Mouse (Mus musculus): Measurements from ENCODE around the gene Ssrp1. TPM values are rescaled to one million over a fixed set of nuclear protein-coding genes. Genes with fewer than 3 reads are reported as not detected.

The Ssrp1 gene
- polyA plus RNA-seq, 1 experiment, result 47.2 TPM

GRCm38 (mm10) chr2:85004341-85004740, 32.7 kb upstream of the Ssrp1 start:
- Histone ChIP-seq H3K36me3 (ENCODE audit: control insufficient read depth, insufficient read depth, low read length) (no peaks in the 10 kb centered on the region), H3K4me3 (ENCODE audit: low read depth, low read length) (no peak overlapping the region), H3K27me3 (ENCODE audit: control insufficient read depth, insufficient read depth, low read length) (no peaks in the 10 kb centered on the region), H3K27ac (ENCODE audit: insufficient read depth, low read depth, low read length) (no peak overlapping the region), H3K4me1 (ENCODE audit: control insufficient read depth, insufficient read depth, insufficient read length, low read length) (no peaks in the 10 kb centered on the region; the same call in 1 of the 2 replicates)
- 80% methylated on average over 4 of the region's 4 CpGs for WGBS
- TF ChIP-seq CTCF (IDR thresholded peaks at IDR 0.05; ENCODE audit: extremely low read depth, insufficient read length, insufficient replicate concordance, low read depth, low read length) (no peak), POLR2A (IDR thresholded peaks at IDR 0.05; ENCODE audit: low read depth, low read length) (no peak)

GRCm38 (mm10) chr2:85006600-85006999, 30.4 kb upstream of the Ssrp1 start:
- Histone ChIP-seq H3K36me3 (ENCODE audit: control insufficient read depth, insufficient read depth, low read length) (no peaks in the 10 kb centered on the region), H3K27ac (ENCODE audit: insufficient read depth, low read depth, low read length) (no peak overlapping the region), H3K4me1 (ENCODE audit: control insufficient read depth, insufficient read depth, insufficient read length, low read length) (peaks cover 8% of the 10 kb centered on the region; the same call in 1 of the 2 replicates), H3K27me3 (ENCODE audit: control insufficient read depth, insufficient read depth, low read length) (no peaks in the 10 kb centered on the region), H3K4me3 (ENCODE audit: low read depth, low read length) (no peak overlapping the region)
- 89% methylated on average over 7 of the region's 7 CpGs for WGBS
- TF ChIP-seq POLR2A (IDR thresholded peaks at IDR 0.05; ENCODE audit: low read depth, low read length) (no peak), CTCF (IDR thresholded peaks at IDR 0.05; ENCODE audit: extremely low read depth, insufficient read length, insufficient replicate concordance, low read depth, low read length) (no peak)

GRCm38 (mm10) chr2:85007729-85008128, 29.3 kb upstream of the Ssrp1 start:
- no peak for TF ChIP-seq POLR2A (IDR thresholded peaks at IDR 0.05; ENCODE audit: low read depth, low read length)
- TF ChIP-seq CTCF (IDR thresholded peaks at IDR 0.05; ENCODE audit: extremely low read depth, insufficient read length, insufficient replicate concordance, low read depth, low read length), result no peak

GRCm38 (mm10) chr2:85009212-85009611, 27.8 kb upstream of the Ssrp1 start:
- TF ChIP-seq POLR2A (IDR thresholded peaks at IDR 0.05; ENCODE audit: low read depth, low read length) (no peak), CTCF (IDR thresholded peaks at IDR 0.05; ENCODE audit: extremely low read depth, insufficient read length, insufficient replicate concordance, low read depth, low read length) (no peak)
- WGBS, result 18% methylated on average over 2 of the region's 2 CpGs
- H3K27ac ChIP-seq (ENCODE audit: insufficient read depth, low read depth, low read length), result 0 out of 2 replicates have a peak overlapping the region, but pooled peaks have one; percentile 17

More at GRCm38 (mm10) chr2:85007729-85008128, 29.3 kb upstream of the Ssrp1 start:
- no peak overlapping the region for H3K27ac ChIP-seq (ENCODE audit: insufficient read depth, low read depth, low read length)
- no peaks in the 10 kb centered on the region for H3K27me3 ChIP-seq (ENCODE audit: control insufficient read depth, insufficient read depth, low read length)
- H3K4me1 ChIP-seq (ENCODE audit: control insufficient read depth, insufficient read depth, insufficient read length, low read length), result peaks cover 8% of the 10 kb centered on the region; the same call in 1 of the 2 replicates
- no peaks in the 10 kb centered on the region for H3K36me3 ChIP-seq (ENCODE audit: control insufficient read depth, insufficient read depth, low read length)
- no peak overlapping the region for H3K4me3 ChIP-seq (ENCODE audit: low read depth, low read length)
- 27% methylated on average over 4 of the region's 4 CpGs for WGBS

DNA sequence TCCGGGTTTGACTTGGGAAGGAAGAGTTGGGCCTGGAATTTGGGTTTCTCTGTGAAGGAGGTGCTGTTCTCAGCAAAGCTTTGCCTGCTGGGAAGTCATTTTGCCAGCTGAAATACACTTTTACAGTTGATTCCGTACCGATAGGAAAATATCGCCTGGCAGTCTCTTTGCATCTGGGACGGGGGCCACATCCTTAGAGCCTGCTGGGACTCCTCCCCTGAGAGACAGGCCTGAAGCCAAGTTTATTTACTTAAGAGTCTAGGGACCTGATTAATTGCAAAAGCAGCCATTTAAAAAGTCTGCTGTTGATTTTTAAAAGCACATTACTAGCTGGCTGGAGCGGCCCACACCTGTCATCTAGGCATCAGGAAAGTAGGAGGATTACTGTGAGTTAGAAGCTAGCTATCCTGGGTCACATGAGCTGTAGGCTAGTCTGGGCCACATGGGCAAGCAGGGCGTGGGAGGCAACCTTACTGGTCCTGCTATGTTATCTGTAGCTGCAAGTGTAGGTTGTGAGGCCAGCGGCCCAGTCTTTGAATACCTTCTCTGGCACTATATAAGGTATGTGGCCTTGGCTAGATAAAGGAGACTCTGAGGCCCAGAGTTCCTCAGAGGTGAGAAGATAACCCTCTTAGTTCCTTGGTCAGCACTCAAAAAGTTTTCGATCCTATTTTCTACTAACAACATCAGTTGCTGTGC, 25.0 kb upstream of the Ssrp1 start:
- WGBS, result 32% methylated on average over 9 of the region's 9 CpGs
- TF ChIP-seq POLR2A (IDR thresholded peaks at IDR 0.05; ENCODE audit: low read depth, low read length), result no peak
- no peak for TF ChIP-seq CTCF (IDR thresholded peaks at IDR 0.05; ENCODE audit: extremely low read depth, insufficient read length, insufficient replicate concordance, low read depth, low read length)
- no peak overlapping the region for H3K27ac ChIP-seq (ENCODE audit: insufficient read depth, low read depth, low read length)

More at GRCm38 (mm10) chr2:85009212-85009611, 27.8 kb upstream of the Ssrp1 start:
- Histone ChIP-seq H3K4me1 (ENCODE audit: control insufficient read depth, insufficient read depth, insufficient read length, low read length) (peaks cover 8% of the 10 kb centered on the region; the same call in 1 of the 2 replicates), H3K4me3 (ENCODE audit: low read depth, low read length) (no peak overlapping the region), H3K27me3 (ENCODE audit: control insufficient read depth, insufficient read depth, low read length) (no peaks in the 10 kb centered on the region), H3K36me3 (ENCODE audit: control insufficient read depth, insufficient read depth, low read length) (no peaks in the 10 kb centered on the region)

GRCm38 (mm10) chr2:85012679-85013078, 24.4 kb upstream of the Ssrp1 start:
- TF ChIP-seq CTCF (IDR thresholded peaks at IDR 0.05; ENCODE audit: extremely low read depth, insufficient read length, insufficient replicate concordance, low read depth, low read length), result no peak
- no peak for TF ChIP-seq POLR2A (IDR thresholded peaks at IDR 0.05; ENCODE audit: low read depth, low read length)
- H3K36me3 ChIP-seq (ENCODE audit: control insufficient read depth, insufficient read depth, low read length), result no peaks in the 10 kb centered on the region
- H3K4me3 ChIP-seq (ENCODE audit: low read depth, low read length), result no peak overlapping the region
- no peak overlapping the region for H3K27ac ChIP-seq (ENCODE audit: insufficient read depth, low read depth, low read length)
- WGBS, result 85% methylated on average over 14 of the region's 14 CpGs
- no peaks in the 10 kb centered on the region for H3K27me3 ChIP-seq (ENCODE audit: control insufficient read depth, insufficient read depth, low read length)
- H3K4me1 ChIP-seq (ENCODE audit: control insufficient read depth, insufficient read depth, insufficient read length, low read length), result peaks cover 8% of the 10 kb centered on the region; the same call in 1 of the 2 replicates

More for the DNA sequence above, 25.0 kb upstream of the Ssrp1 start:
- Histone ChIP-seq H3K36me3 (ENCODE audit: control insufficient read depth, insufficient read depth, low read length) (no peaks in the 10 kb centered on the region), H3K27me3 (ENCODE audit: control insufficient read depth, insufficient read depth, low read length) (no peaks in the 10 kb centered on the region), H3K4me3 (ENCODE audit: low read depth, low read length) (no peak overlapping the region), H3K4me1 (ENCODE audit: control insufficient read depth, insufficient read depth, insufficient read length, low read length) (peaks cover 8% of the 10 kb centered on the region; the same call in 1 of the 2 replicates)

GRCm38 (mm10) chr2:85013826-85014587, 23.0 kb upstream of the Ssrp1 start:
- WGBS, result 70% methylated on average over 5 of the region's 5 CpGs

More at GRCm38 (mm10) chr2:85013826-85014587, 23.0 kb upstream of the Ssrp1 start:
- H3K27me3 ChIP-seq (ENCODE audit: control insufficient read depth, insufficient read depth, low read length), result no peaks in the 10 kb centered on the region
- no peak overlapping the region for H3K27ac ChIP-seq (ENCODE audit: insufficient read depth, low read depth, low read length)
- no peak overlapping the region for H3K4me3 ChIP-seq (ENCODE audit: low read depth, low read length)
- no peak for TF ChIP-seq POLR2A (IDR thresholded peaks at IDR 0.05; ENCODE audit: low read depth, low read length)
- TF ChIP-seq CTCF (IDR thresholded peaks at IDR 0.05; ENCODE audit: extremely low read depth, insufficient read length, insufficient replicate concordance, low read depth, low read length), result no peak
- no peaks in the 10 kb centered on the region for H3K36me3 ChIP-seq (ENCODE audit: control insufficient read depth, insufficient read depth, low read length)
- peaks cover 8% of the 10 kb centered on the region; the same call in 1 of the 2 replicates for H3K4me1 ChIP-seq (ENCODE audit: control insufficient read depth, insufficient read depth, insufficient read length, low read length)
